In genomic region chr2:161177355-161178021, GRCm38 (mm10) we compare ENCODE assay signal across 8 mouse cellular contexts.
A peak's percentile ranks its signal among the peaks of the same experiment; 100 is the strongest.
DNase-seq lines count a peak whose midpoint lies in the region; ATAC-seq and TF ChIP-seq lines count a peak whose summit lies in the region.

No protein-coding gene starts in this region.

- H3K4me3 ChIP-seq in forebrain, embryonic 11.5 days (ENCODE audit: low read depth, low read length), result peak overlapping the region; percentile 44
- peak overlapping the region; percentile 52 to 67 for H3K4me3 ChIP-seq in heart, embryonic 14.5 days (ENCODE audit: control insufficient read depth in 1 of 2, insufficient read depth in 1 of 2, low read depth in 1 of 2, low read length in 2 of 2)
- peak overlapping the region; percentile 39 for H3K4me3 ChIP-seq in kidney, postnatal 0 days (replicated peaks; ENCODE audit: low read depth, low read length)
- H3K4me3 ChIP-seq in myocyte, result peak overlapping the region; percentile 8
- peak overlapping the region; percentile 57 for H3K4me3 ChIP-seq in stomach, embryonic 16.5 days (replicated peaks; ENCODE audit: low read length)

- DNase-seq in B cell, adult 2 months, result peak; percentile 64 to 66
- DNase-seq in brain, embryonic 14.5 days (ENCODE audit: low read depth), result peak; percentile 92
- DNase-seq in forebrain, embryonic 11.5 days (ENCODE audit: low spot score), result peak; percentile 77
- DNase-seq in kidney, postnatal 0 days (ENCODE audit: low spot score), result peak; percentile 87
- peak; percentile 53 for DNase-seq in liver

- TF ChIP-seq POLR2A in brain, embryonic 14.5 days (IDR thresholded peaks at IDR 0.05; ENCODE audit: borderline replicate concordance, extremely low read depth, insufficient read depth, insufficient read length, poor library complexity, severe bottlenecking), result no peak
- no peak for TF ChIP-seq POLR2A in myocyte (IDR thresholded peaks at IDR 0.05; ENCODE audit: insufficient read length, low read depth)

- H3K79me2 ChIP-seq in myocyte (ENCODE audit: control insufficient read depth, insufficient read depth), result no peaks in the 10 kb centered on the region

- ATAC-seq in forebrain, embryonic 11.5 days (replicated peaks; ENCODE audit: low FRiP score), result peak; percentile 80
- ATAC-seq in heart, embryonic 14.5 days (ENCODE audit: insufficient number of reproducible peaks, insufficient read depth, low FRiP score, low read depth), result no peak
- peak; percentile 81; the same call in 1 of the 2 replicates for ATAC-seq in kidney, postnatal 0 days (replicated peaks; ENCODE audit: low FRiP score, low read depth)
- peak; percentile 83 for ATAC-seq in stomach, embryonic 16.5 days (ENCODE audit: insufficient read depth, low FRiP score)

- H3K9me3 ChIP-seq in forebrain, embryonic 11.5 days (ENCODE audit: control insufficient read depth, low read length), result no peaks in the 10 kb centered on the region
- H3K9me3 ChIP-seq in heart, embryonic 14.5 days (ENCODE audit: control insufficient read depth, low read length), result no peaks in the 10 kb centered on the region
- no peaks in the 10 kb centered on the region for H3K9me3 ChIP-seq in kidney, postnatal 0 days (replicated peaks; ENCODE audit: low read length)
- H3K9me3 ChIP-seq in stomach, embryonic 16.5 days (replicated peaks; ENCODE audit: control insufficient read depth, low read length), result no peaks in the 10 kb centered on the region

- H3K9ac ChIP-seq in forebrain, embryonic 11.5 days (ENCODE audit: low read length), result peak overlapping the region; percentile 57
- peak overlapping the region; percentile 65 for H3K9ac ChIP-seq in heart, embryonic 14.5 days (ENCODE audit: low read length)
- peak overlapping the region; percentile 40; the same call in 1 of the 2 replicates for H3K9ac ChIP-seq in kidney, postnatal 0 days (ENCODE audit: low read depth, low read length)
- H3K9ac ChIP-seq in stomach, embryonic 16.5 days (ENCODE audit: low read length), result peak overlapping the region; percentile 70

- no peaks in the 10 kb centered on the region for H3K36me3 ChIP-seq in forebrain, embryonic 11.5 days (ENCODE audit: control insufficient read depth, insufficient read depth, low read length)
- no peaks in the 10 kb centered on the region for H3K36me3 ChIP-seq in heart, embryonic 14.5 days (ENCODE audit: control insufficient read depth, insufficient read depth, low read length)
- no peaks in the 10 kb centered on the region for H3K36me3 ChIP-seq in kidney, postnatal 0 days (ENCODE audit: insufficient read depth, low read length)
- no peaks in the 10 kb centered on the region for H3K36me3 ChIP-seq in myocyte (ENCODE audit: control insufficient read depth, insufficient read depth)
- H3K36me3 ChIP-seq in stomach, embryonic 16.5 days (ENCODE audit: control insufficient read depth, insufficient read depth, low read length), result no peaks in the 10 kb centered on the region

- no peak overlapping the region for H3ac ChIP-seq in myocyte (ENCODE audit: control insufficient read depth, insufficient read length)

- TF ChIP-seq CTCF in brain, embryonic 14.5 days (IDR thresholded peaks at IDR 0.05; ENCODE audit: borderline replicate concordance, extremely low read depth, insufficient read depth, insufficient read length), result peak; percentile 70
- TF ChIP-seq CTCF in kidney, postnatal 0 days (IDR thresholded peaks at IDR 0.05; ENCODE audit: low read depth), result peak; percentile 72

- H3K27ac ChIP-seq in forebrain, embryonic 11.5 days (ENCODE audit: low read depth, low read length), result no peak overlapping the region
- H3K27ac ChIP-seq in heart, embryonic 14.5 days (replicated peaks in 1 of 2; ENCODE audit: control insufficient read depth in 1 of 2, insufficient read depth in 1 of 2, low read depth in 2 of 2, low read length in 2 of 2), result peak overlapping the region; percentile 0 to 20; a peak in 1 of 4 replicates
- H3K27ac ChIP-seq in kidney, postnatal 0 days, result peak overlapping the region; percentile 38; the same call in 1 of the 2 replicates
- peak overlapping the region; percentile 60; the same call in 1 of the 2 replicates for H3K27ac ChIP-seq in stomach, embryonic 16.5 days (ENCODE audit: low read length)

- no peaks in the 10 kb centered on the region for H3K4me1 ChIP-seq in forebrain, embryonic 11.5 days (replicated peaks; ENCODE audit: control insufficient read depth, insufficient read depth, low read length)
- H3K4me1 ChIP-seq in heart, embryonic 14.5 days (ENCODE audit: control insufficient read depth in 2 of 2, insufficient read depth in 2 of 2, low read length in 2 of 2), result no peaks in the 10 kb centered on the region
- no peaks in the 10 kb centered on the region for H3K4me1 ChIP-seq in kidney, postnatal 0 days (replicated peaks; ENCODE audit: insufficient read depth, low read length)
- no peaks in the 10 kb centered on the region for H3K4me1 ChIP-seq in stomach, embryonic 16.5 days (ENCODE audit: control insufficient read depth, insufficient read depth, low read length)

- 3% methylated on average over 20 of the region's 20 CpGs for WGBS in forebrain, embryonic 11.5 days
- WGBS in heart, embryonic 14.5 days, result 3% methylated on average over 20 of the region's 20 CpGs
- 1% methylated on average over 20 of the region's 20 CpGs for WGBS in kidney, postnatal 0 days
- WGBS in stomach, embryonic 16.5 days, result 2% methylated on average over 20 of the region's 20 CpGs

- H3K27me3 ChIP-seq in forebrain, embryonic 11.5 days (ENCODE audit: control insufficient read depth, insufficient read depth, low read length), result no peaks in the 10 kb centered on the region
- no peaks in the 10 kb centered on the region for H3K27me3 ChIP-seq in heart, embryonic 14.5 days (ENCODE audit: control insufficient read depth, insufficient read depth, low read length)
- H3K27me3 ChIP-seq in kidney, postnatal 0 days (ENCODE audit: insufficient read depth, low read length), result no peaks in the 10 kb centered on the region
- H3K27me3 ChIP-seq in myocyte (ENCODE audit: control insufficient read depth, insufficient read depth, insufficient read length), result no peaks in the 10 kb centered on the region
- no peaks in the 10 kb centered on the region for H3K27me3 ChIP-seq in stomach, embryonic 16.5 days (ENCODE audit: control insufficient read depth, insufficient read depth, low read length)

- peak overlapping the region; percentile 63 for H3K4me2 ChIP-seq in forebrain, embryonic 11.5 days (ENCODE audit: low read depth, low read length, severe bottlenecking)
- peak overlapping the region; percentile 77 for H3K4me2 ChIP-seq in heart, embryonic 14.5 days (ENCODE audit: low read length)
- H3K4me2 ChIP-seq in kidney, postnatal 0 days (ENCODE audit: low read length), result peak overlapping the region; percentile 67
- peak overlapping the region; percentile 73 for H3K4me2 ChIP-seq in myocyte (ENCODE audit: low read depth)
- peak overlapping the region; percentile 56 for H3K4me2 ChIP-seq in stomach, embryonic 16.5 days (ENCODE audit: low read depth, low read length)

TF ChIP-seq in myocyte, 11 proteins besides CTCF, POLR2A, EP300 and RAD21:
- TF ChIP-seq TCF3 (IDR thresholded peaks at IDR 0.05; ENCODE audit: insufficient read length, low read depth) (no peak), MYOD1 (IDR thresholded peaks at IDR 0.05; ENCODE audit: control insufficient read depth in 1 of 3, insufficient read length in 2 of 3, low read depth in 2 of 3) (no peak), SRF (IDR thresholded peaks at IDR 0.05; ENCODE audit: control insufficient read depth, insufficient read length, low read depth) (no peak), CEBPB (IDR thresholded peaks at IDR 0.05; ENCODE audit: insufficient read depth, poor library complexity, severe bottlenecking) (no peak), MAX (IDR thresholded peaks at IDR 0.05; ENCODE audit: low read depth) (no peak), REST (IDR thresholded peaks at IDR 0.05; ENCODE audit: insufficient read depth, insufficient read length) (no peak)

Comparison
In these comparisons a context has a peak if more than half of its experiments do, and no peak if none do; other contexts are left out.
1. H3K4me3 ChIP-seq: peak in every context shown above with its lines; median percentile 60 in heart, embryonic 14.5 days; 57 in stomach, embryonic 16.5 days; 44 in forebrain, embryonic 11.5 days; 39 in kidney, postnatal 0 days; 8 in myocyte.